12 mouse cellular contexts compared by ENCODE assay signal in the genomic region with DNA sequence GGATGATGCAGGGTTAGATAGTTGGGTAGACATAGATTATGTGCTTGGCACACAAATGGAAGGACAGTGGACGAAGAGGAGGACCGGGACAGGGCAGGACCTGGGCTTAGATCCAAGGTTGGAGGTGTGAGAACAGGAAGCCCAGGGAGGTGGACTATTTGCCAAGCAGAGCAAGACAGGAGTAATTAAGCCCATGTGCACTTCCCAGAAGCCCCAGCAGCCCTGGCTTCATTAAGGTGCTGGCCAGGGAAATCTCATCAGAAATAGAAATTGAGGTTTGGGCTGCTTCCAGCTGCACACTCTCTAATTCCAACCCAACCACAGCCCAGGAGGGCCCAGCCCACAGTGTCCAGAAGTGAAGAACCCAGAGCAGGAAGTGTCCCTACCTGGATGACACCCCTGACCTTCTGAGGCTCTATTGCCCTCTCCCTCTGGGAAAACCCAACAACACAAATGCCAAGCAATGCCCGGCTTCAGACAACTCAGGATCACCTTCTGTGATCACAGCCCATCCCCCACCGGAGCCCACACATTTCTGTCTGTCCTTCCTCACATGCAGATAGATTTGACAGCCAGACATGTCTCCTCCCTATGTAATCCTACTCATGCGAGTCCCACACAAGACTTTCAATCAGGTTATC. TPM values are rescaled to one million over a fixed set of nuclear protein-coding genes. Genes with fewer than 3 reads are reported as not detected.
"Had no signal": no experiment of that assay in that cellular context is flagged by ENCODE, and none has a peak within 500 bp of the region (broad histone marks: within the 10 kb centered on the region; RNA-seq: fewer than 3 reads in every experiment).

No protein-coding gene starts in this region.

- ATAC-seq: liver, postnatal 0 days had no signal

- H3K9me3 ChIP-seq: limb, embryonic 12.5 days; liver, embryonic 13.5 days; midbrain, embryonic 12.5 days; neural tube, embryonic 15.5 days had no signal

- H3K27me3 ChIP-seq: limb, embryonic 12.5 days; liver, embryonic 13.5 days; midbrain, embryonic 12.5 days had no signal

- DNase-seq: kidney, postnatal 10 days; kidney, postnatal 4 days; liver; liver, embryonic 13.5 days; liver, postnatal 0 days; right cerebral cortex, adult 18-20 months had no signal

- H3K27ac ChIP-seq: limb, embryonic 12.5 days; liver, embryonic 13.5 days; midbrain, embryonic 12.5 days; stomach, postnatal 0 days had no signal

- H3K4me3 ChIP-seq: limb, embryonic 12.5 days; liver, embryonic 13.5 days; midbrain, embryonic 12.5 days; myocyte; neural tube, embryonic 15.5 days had no signal

- H3K9ac ChIP-seq: limb, embryonic 12.5 days; liver, embryonic 13.5 days; liver, postnatal 0 days; midbrain, embryonic 12.5 days; neural tube, embryonic 15.5 days had no signal

- H3K36me3 ChIP-seq: limb, embryonic 12.5 days; liver, embryonic 13.5 days; midbrain, embryonic 12.5 days; neural tube, embryonic 15.5 days had no signal

- H3K4me2 ChIP-seq: limb, embryonic 12.5 days; liver, embryonic 13.5 days; midbrain, embryonic 12.5 days; neural tube, embryonic 15.5 days had no signal

RNA-seq across cellular contexts. Expression of a gene that starts 32.4 kb away (rescaled TPM):
- polyA plus RNA-seq: myocyte had no signal

RNA-seq across cellular contexts. Expression of a gene that starts 51.9 kb away (rescaled TPM):
- total RNA-seq: megakaryocyte-erythroid progenitor cell, adult 5-6 weeks had no signal
- polyA plus RNA-seq: liver, embryonic 13.5 days; liver, postnatal 0 days had no signal
